ENCODE assay signal across 30 mouse cellular contexts in genomic region chr17:86712601-86713000, GRCm38 (mm10). TPM values are rescaled to one million over a fixed set of nuclear protein-coding genes. Genes with fewer than 3 reads are reported as not detected.
DNase-seq lines count a peak whose midpoint lies in the region; ATAC-seq and TF ChIP-seq lines count a peak whose summit lies in the region.
"Had no signal": no experiment of that assay in that cellular context is flagged by ENCODE, and none has a peak within 500 bp of the region (broad histone marks: within the 10 kb centered on the region; RNA-seq: fewer than 3 reads in every experiment).

No protein-coding gene starts in this region.

- WGBS in heart, postnatal 0 days: 84% methylated on average over 8 of the region's 8 CpGs

- H3K27ac ChIP-seq in heart, postnatal 0 days (ENCODE audit: low read depth): peak overlapping the region; percentile 28; the same call in 1 of the 2 replicates
- H3K27ac ChIP-seq: embryonic facial prominence, embryonic 10.5 days; embryonic facial prominence, embryonic 13.5 days; forebrain, embryonic 12.5 days; forebrain, embryonic 15.5 days; hindbrain, embryonic 14.5 days; hindbrain, postnatal 0 days had no signal

- no peaks in the 10 kb centered on the region for H3K36me3 ChIP-seq in heart, postnatal 0 days (replicated peaks; ENCODE audit: control insufficient read depth, insufficient read depth, low read length)
- H3K36me3 ChIP-seq: embryonic facial prominence, embryonic 10.5 days; embryonic facial prominence, embryonic 13.5 days; forebrain, embryonic 12.5 days; forebrain, embryonic 15.5 days; G1E; heart, embryonic 12.5 days had no signal

- ATAC-seq in heart, postnatal 0 days (ENCODE audit: insufficient read depth, low read depth): no peak
- ATAC-seq: forebrain, embryonic 15.5 days; hindbrain, postnatal 0 days; inflammation-experienced regulatory T-cells, adult 6 months; intestine, embryonic 16.5 days; Patski had no signal

- H3K27me3 ChIP-seq in heart, postnatal 0 days (ENCODE audit: control insufficient read depth, insufficient read depth, low read length): no peaks in the 10 kb centered on the region
- H3K27me3 ChIP-seq: CH12.LX; embryonic facial prominence, embryonic 13.5 days; forebrain, embryonic 12.5 days; forebrain, embryonic 15.5 days; heart, embryonic 12.5 days had no signal

- H3K9ac ChIP-seq in heart, postnatal 0 days (replicated peaks; ENCODE audit: low read depth, low read length): no peak overlapping the region
- H3K9ac ChIP-seq: embryonic facial prominence, embryonic 13.5 days; forebrain, embryonic 12.5 days; forebrain, embryonic 15.5 days; heart, embryonic 12.5 days; hindbrain, embryonic 14.5 days had no signal

- DNase-seq in heart, adult 11 months: peak; percentile 67
- no peak for DNase-seq in heart, postnatal 14 days
- DNase-seq in heart, postnatal 0 days (ENCODE audit: low spot score): no peak
- DNase-seq in heart, postnatal 25 days (ENCODE audit: low spot score): no peak
- DNase-seq in lung, postnatal 36 days: peak; percentile 12
- no peak for DNase-seq in lung, postnatal 10 days
- DNase-seq: adrenal gland, adult 2 months; adrenal gland, postnatal 14 days; B cell, adult 2 months; cerebellum, adult 11-12 months; cerebellum, adult 8-10 months; cerebellum, postnatal 10 days; cerebellum, postnatal 36 days; embryo, embryonic 11 days; gastrocnemius, postnatal 10 days; gastrocnemius, postnatal 36 days; kidney, adult 18-20 months had no signal

- no peaks in the 10 kb centered on the region for H3K9me3 ChIP-seq in heart, postnatal 0 days (replicated peaks; ENCODE audit: control insufficient read depth, low read length)
- H3K9me3 ChIP-seq: embryonic facial prominence, embryonic 10.5 days; embryonic facial prominence, embryonic 13.5 days; forebrain, embryonic 12.5 days; forebrain, embryonic 15.5 days; heart, embryonic 12.5 days had no signal

- peaks cover 27% of the 10 kb centered on the region for H3K4me1 ChIP-seq in heart, postnatal 0 days (ENCODE audit: control insufficient read depth, insufficient read depth)
- H3K4me1 ChIP-seq: forebrain, embryonic 12.5 days; forebrain, embryonic 15.5 days had no signal

- TF ChIP-seq CTCF in heart, postnatal 0 days (IDR thresholded peaks at IDR 0.05; ENCODE audit: low read depth): no peak

- H3K4me3 ChIP-seq in heart, postnatal 0 days (ENCODE audit: low read depth, low read length): no peak overlapping the region
- H3K4me3 ChIP-seq: embryonic facial prominence, embryonic 10.5 days; embryonic facial prominence, embryonic 13.5 days; erythroblast, embryonic 14.5 days; forebrain, embryonic 12.5 days; forebrain, embryonic 15.5 days; heart, embryonic 12.5 days had no signal

- intact Hi-C loops in heart, postnatal 14 days (cut with DNase I): loop anchor here (5.0 kb wide), 1 partner anchor 40 kb away; no protein-coding TSS in a partner anchor
- intact Hi-C loops in heart, postnatal 25 days (cut with DNase I): loop anchor here (5.0 kb wide), 1 partner anchor 40 kb away; the partner anchor contains the start of gene Epas1

- no peak for TF ChIP-seq EP300 in heart, postnatal 0 days (IDR thresholded peaks at IDR 0.05; ENCODE audit: low read depth)

- no peak overlapping the region for H3K4me2 ChIP-seq in heart, postnatal 0 days (ENCODE audit: low read depth, low read length)
- H3K4me2 ChIP-seq: embryonic facial prominence, embryonic 13.5 days; forebrain, embryonic 12.5 days; forebrain, embryonic 15.5 days; heart, embryonic 12.5 days; hindbrain, embryonic 14.5 days had no signal

RNA-seq across cellular contexts. Expression of gene Epas1, which starts 40.9 kb away (rescaled TPM):
- 100 to 1,000 TPM; 259 to 278 TPM for total RNA-seq in heart, postnatal 14 days (2021)
- total RNA-seq in heart, postnatal 0 days (2014; rRNA removed; ENCODE audit: low replicate concordance): 28.7 and 38.3 TPM in 2 replicates
- polyA plus RNA-seq in heart, postnatal 0 days (2015; fragmentation: Nextera tagmentation; extraction: Ambion mirVana): 9.1 and 9.2 TPM in 2 replicates
- 100 to 1,000 TPM; 235 to 266 TPM for total RNA-seq in heart, postnatal 25 days (2021)
- polyA plus RNA-seq: G1E had no signal

Comparison
In these comparisons a context has a peak if more than half of its experiments do, and no peak if none do; other contexts are left out.
1. DNase-seq: peak in heart, adult 11 months (single experiment) and lung, postnatal 36 days (single experiment); none in heart, postnatal 14 days (0 of 2), heart, postnatal 0 days (single experiment), heart, postnatal 25 days (single experiment) and lung, postnatal 10 days (single experiment).